Mouse (Mus musculus) liver, adult 2 months (tissue): ENCODE results near the gene Chrd.

ENCODE experiments used
- CTCF ChIP-seq: fragments of 200-500 bp; IDR thresholded peaks from 2 replicates; pipeline ENCODE4 v1.5.1; 2011; ENCODE audit warnings: low read depth, low read length, control low read depth
- POLR2A ChIP-seq: fragments of 200-500 bp; IDR thresholded peaks from 2 replicates; pipeline ENCODE4 v1.6.1; 2011; ENCODE audit warnings: low read length, control low read depth; ENCODE audit not compliant: insufficient read depth; ENCODE audit errors: extremely low read depth

DNA sequence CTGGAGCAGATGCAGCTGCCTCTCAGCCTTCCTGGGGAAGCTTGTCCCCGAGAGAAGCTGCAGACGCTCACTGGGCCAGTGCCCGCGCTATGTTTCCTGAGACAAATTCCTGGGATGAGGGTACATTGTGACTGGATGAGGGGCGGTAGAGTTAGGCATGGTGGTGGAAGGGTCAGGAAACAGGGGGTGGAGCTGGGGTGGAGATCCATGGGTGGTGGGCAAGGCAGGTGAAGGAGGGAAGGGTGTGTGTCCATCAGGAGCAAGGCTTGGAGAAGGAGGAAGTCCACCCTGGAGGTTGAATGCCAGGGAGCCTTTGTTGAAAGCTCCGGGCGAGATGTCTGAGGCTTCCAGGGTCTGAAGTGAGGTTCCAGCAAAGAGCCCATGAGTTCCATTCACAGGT lies 7.6 kb upstream of the Chrd start:
- TF ChIP-seq POLR2A (no peak), CTCF (no peak)
